Mouse (Mus musculus): ENCODE measurements at regions not wholly inside any gene's neighbourhood (a gene's known extent, or its start where the extent isn't known, plus 50 kb on each side); places are given as distances from the start of the nearest gene placed in this dataset.
A peak's percentile ranks its signal among the peaks of the same experiment; 100 is the strongest.

GRCm38 (mm10) chr16:7725225-7725624 lies 699.7 kb downstream of the Tmem114 start:
- Histone ChIP-seq H3K4me3 (replicated peaks) (no peak overlapping the region), H3K9me3 (no peaks in the 10 kb centered on the region), H3K36me3 (replicated peaks) (no peaks in the 10 kb centered on the region), H3K27me3 (no peaks in the 10 kb centered on the region), H3K9ac (no peak overlapping the region), H3K4me1 (no peaks in the 10 kb centered on the region), H3K27ac (no peak overlapping the region), H3K4me2 (no peak overlapping the region)
- ATAC-seq (ENCODE audit: low FRiP score), result no peak
- 88% methylated on average over 1 of the region's 1 CpGs for WGBS

- Histone ChIP-seq H3K4me2 (no peak overlapping the region), H3K36me3 (replicated peaks) (no peaks in the 10 kb centered on the region), H3K27ac (no peak overlapping the region), H3K9me3 (no peaks in the 10 kb centered on the region), H3K9ac (no peak overlapping the region), H3K4me3 (replicated peaks) (no peak overlapping the region), H3K27me3 (no peaks in the 10 kb centered on the region), H3K4me1 (no peaks in the 10 kb centered on the region)
- 49% methylated on average over 4 of the region's 4 CpGs for WGBS
- no peak for ATAC-seq (ENCODE audit: low FRiP score)
These were observed 723.5 kb downstream of the Tmem114 start for GRCm38 (mm10) chr16:7701471-7701870.

GRCm38 (mm10) chr16:7685484-7685883 lies 739.5 kb downstream of the Tmem114 start:
- H3K36me3 ChIP-seq (replicated peaks), result no peaks in the 10 kb centered on the region

GRCm38 (mm10) chr16:7666096-7666495 lies 758.8 kb downstream of the Tmem114 start:
- Histone ChIP-seq H3K4me3 (replicated peaks) (no peak overlapping the region), H3K36me3 (replicated peaks) (no peaks in the 10 kb centered on the region), H3K9me3 (peaks cover 6% of the 10 kb centered on the region; the same call in 1 of the 2 replicates), H3K4me2 (no peak overlapping the region), H3K4me1 (0 out of 2 replicates have a peak, but pooled peaks cover 4% of the 10 kb centered on the region), H3K9ac (no peak overlapping the region), H3K27ac (no peak overlapping the region), H3K27me3 (no peaks in the 10 kb centered on the region)
- no peak for ATAC-seq (ENCODE audit: low FRiP score)
- WGBS, result 25% methylated on average over 2 of the region's 2 CpGs

More at GRCm38 (mm10) chr16:7685484-7685883, 739.5 kb downstream of the Tmem114 start:
- H3K9ac ChIP-seq, result no peak overlapping the region
- H3K4me3 ChIP-seq (replicated peaks), result no peak overlapping the region
- H3K27me3 ChIP-seq, result no peaks in the 10 kb centered on the region
- no peaks in the 10 kb centered on the region for H3K9me3 ChIP-seq
- no peak for ATAC-seq (ENCODE audit: low FRiP score)
- no peaks in the 10 kb centered on the region for H3K4me1 ChIP-seq
- no peak overlapping the region for H3K4me2 ChIP-seq
- no peak overlapping the region for H3K27ac ChIP-seq

- WGBS, result 48% methylated on average over 9 of the region's 9 CpGs
- no peaks in the 10 kb centered on the region for H3K36me3 ChIP-seq (replicated peaks)
- no peaks in the 10 kb centered on the region for H3K9me3 ChIP-seq
- no peak overlapping the region for H3K4me3 ChIP-seq (replicated peaks)
- no peak for ATAC-seq (ENCODE audit: low FRiP score)
- H3K4me2 ChIP-seq, result no peak overlapping the region
- peaks cover 4% of the 10 kb centered on the region; the same call in 1 of the 2 replicates for H3K27me3 ChIP-seq
- H3K27ac ChIP-seq, result no peak overlapping the region
- H3K4me1 ChIP-seq, result peaks cover 8% of the 10 kb centered on the region; the same call in 1 of the 2 replicates
- no peak overlapping the region for H3K9ac ChIP-seq
These were observed 766.8 kb downstream of the Tmem114 start for GRCm38 (mm10) chr16:7658133-7658532.

- Histone ChIP-seq H3K36me3 (replicated peaks) (no peaks in the 10 kb centered on the region), H3K27ac (no peak overlapping the region), H3K9ac (no peak overlapping the region), H3K4me3 (replicated peaks) (no peak overlapping the region), H3K9me3 (no peaks in the 10 kb centered on the region), H3K4me1 (peaks cover 8% of the 10 kb centered on the region; the same call in 1 of the 2 replicates), H3K4me2 (no peak overlapping the region), H3K27me3 (no peaks in the 10 kb centered on the region; the same call in 1 of the 2 replicates)
- ATAC-seq (ENCODE audit: low FRiP score), result no peak
- whole genome bisulfite sequencing, result 86% methylated on average over 6 of the region's 6 CpGs
These were observed 770.5 kb downstream of the Tmem114 start for GRCm38 (mm10) chr16:7654451-7654850.

- no peaks in the 10 kb centered on the region for H3K9me3 ChIP-seq
- H3K4me1 ChIP-seq, result peaks cover 4% of the 10 kb centered on the region; the same call in 1 of the 2 replicates
- no peaks in the 10 kb centered on the region; the same call in 1 of the 2 replicates for H3K27me3 ChIP-seq
- H3K27ac ChIP-seq, result no peak overlapping the region
- H3K4me2 ChIP-seq, result no peak overlapping the region
- H3K36me3 ChIP-seq (replicated peaks), result no peaks in the 10 kb centered on the region
- H3K9ac ChIP-seq, result no peak overlapping the region
- 35% methylated on average over 1 of the region's 1 CpGs for WGBS
- H3K4me3 ChIP-seq (replicated peaks), result no peak overlapping the region
- ATAC-seq (ENCODE audit: low FRiP score), result no peak
These were observed 775.2 kb downstream of the Tmem114 start for GRCm38 (mm10) chr16:7649771-7650170.

- Histone ChIP-seq H3K9me3 (no peaks in the 10 kb centered on the region), H3K9ac (no peak overlapping the region), H3K4me1 (peaks cover 4% of the 10 kb centered on the region; the same call in 1 of the 2 replicates), H3K27me3 (no peaks in the 10 kb centered on the region), H3K4me3 (replicated peaks) (no peak overlapping the region), H3K27ac (no peak overlapping the region), H3K36me3 (replicated peaks) (no peaks in the 10 kb centered on the region), H3K4me2 (no peak overlapping the region)
- ATAC-seq (ENCODE audit: low FRiP score), result no peak
These were observed 777.5 kb downstream of the Tmem114 start for GRCm38 (mm10) chr16:7647275-7647926.

- H3K36me3 ChIP-seq (replicated peaks), result no peaks in the 10 kb centered on the region
- ATAC-seq (ENCODE audit: low FRiP score), result no peak
- no peaks in the 10 kb centered on the region for H3K9me3 ChIP-seq
These were observed 780.6 kb downstream of the Tmem114 start for GRCm38 (mm10) chr16:7644363-7644762.

GRCm38 (mm10) chr16:7638955-7639755 lies 785.8 kb downstream of the Tmem114 start:
- WGBS, result 60% methylated on average over 15 of the region's 15 CpGs
- H3K4me3 ChIP-seq (replicated peaks), result no peak overlapping the region
- H3K4me1 ChIP-seq, result peaks cover 32% of the 10 kb centered on the region
- no peaks in the 10 kb centered on the region for H3K27me3 ChIP-seq
- peak; percentile 33; the same call in 1 of the 2 replicates for ATAC-seq (ENCODE audit: low FRiP score)
- no peak overlapping the region for H3K4me2 ChIP-seq
- H3K9me3 ChIP-seq, result no peaks in the 10 kb centered on the region
- H3K27ac ChIP-seq, result 0 out of 2 replicates have a peak overlapping the region, but pooled peaks have one; percentile 21
- H3K36me3 ChIP-seq (replicated peaks), result no peaks in the 10 kb centered on the region
- no peak overlapping the region for H3K9ac ChIP-seq

More at GRCm38 (mm10) chr16:7644363-7644762, 780.6 kb downstream of the Tmem114 start:
- Histone ChIP-seq H3K27me3 (no peaks in the 10 kb centered on the region), H3K4me2 (no peak overlapping the region), H3K27ac (no peak overlapping the region), H3K4me1 (peaks cover 5% of the 10 kb centered on the region; the same call in 1 of the 2 replicates), H3K9ac (no peak overlapping the region), H3K4me3 (replicated peaks) (no peak overlapping the region)

GRCm38 (mm10) chr16:7637993-7638392 lies 786.9 kb downstream of the Tmem114 start:
- Histone ChIP-seq H3K36me3 (replicated peaks) (no peaks in the 10 kb centered on the region), H3K27ac (no peak overlapping the region)
- ATAC-seq (ENCODE audit: low FRiP score), result no peak

GRCm38 (mm10) chr16:7637121-7637700 lies 787.7 kb downstream of the Tmem114 start:
- H3K4me3 ChIP-seq (replicated peaks), result no peak overlapping the region
- no peaks in the 10 kb centered on the region for H3K27me3 ChIP-seq
- H3K4me2 ChIP-seq, result no peak overlapping the region
- no peaks in the 10 kb centered on the region for H3K36me3 ChIP-seq (replicated peaks)
- 39% methylated on average over 5 of the region's 5 CpGs for WGBS
- H3K27ac ChIP-seq, result no peak overlapping the region
- no peak overlapping the region for H3K9ac ChIP-seq
- ATAC-seq (ENCODE audit: low FRiP score), result no peak
- H3K9me3 ChIP-seq, result no peaks in the 10 kb centered on the region
- H3K4me1 ChIP-seq, result peaks cover 40% of the 10 kb centered on the region

More at GRCm38 (mm10) chr16:7637993-7638392, 786.9 kb downstream of the Tmem114 start:
- peaks cover 32% of the 10 kb centered on the region for H3K4me1 ChIP-seq
- H3K9me3 ChIP-seq, result no peaks in the 10 kb centered on the region
- H3K4me2 ChIP-seq, result no peak overlapping the region
- no peak overlapping the region for H3K4me3 ChIP-seq (replicated peaks)
- no peaks in the 10 kb centered on the region for H3K27me3 ChIP-seq
- H3K9ac ChIP-seq, result no peak overlapping the region

All from forebrain, embryonic 12.5 days (tissue).